Mouse (Mus musculus): ENCODE measurements around the gene Car4.

Car4 gene

DNA sequence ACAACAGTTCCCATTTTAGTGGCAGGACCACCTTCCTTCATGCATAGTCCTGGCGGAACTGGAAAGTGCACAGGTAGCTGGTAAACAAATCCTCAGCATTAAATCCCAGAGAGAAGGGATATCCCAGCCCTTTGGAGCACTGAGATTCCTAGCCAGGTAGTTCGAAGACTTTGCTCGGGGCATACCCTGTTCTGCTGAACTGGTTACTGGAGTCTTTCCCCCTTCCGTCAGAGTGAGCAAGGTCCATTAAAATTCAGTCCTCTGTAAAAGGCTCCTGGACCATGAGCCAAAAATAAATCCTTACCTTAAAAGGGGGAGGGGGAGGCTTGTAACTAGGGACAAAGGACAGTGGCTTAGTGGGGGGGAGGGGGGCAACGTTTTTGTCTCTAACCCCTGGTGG is 1.6 kb downstream of the Car4 start:
- DNase-seq (ENCODE audit: low spot score) = no peak

DNA sequence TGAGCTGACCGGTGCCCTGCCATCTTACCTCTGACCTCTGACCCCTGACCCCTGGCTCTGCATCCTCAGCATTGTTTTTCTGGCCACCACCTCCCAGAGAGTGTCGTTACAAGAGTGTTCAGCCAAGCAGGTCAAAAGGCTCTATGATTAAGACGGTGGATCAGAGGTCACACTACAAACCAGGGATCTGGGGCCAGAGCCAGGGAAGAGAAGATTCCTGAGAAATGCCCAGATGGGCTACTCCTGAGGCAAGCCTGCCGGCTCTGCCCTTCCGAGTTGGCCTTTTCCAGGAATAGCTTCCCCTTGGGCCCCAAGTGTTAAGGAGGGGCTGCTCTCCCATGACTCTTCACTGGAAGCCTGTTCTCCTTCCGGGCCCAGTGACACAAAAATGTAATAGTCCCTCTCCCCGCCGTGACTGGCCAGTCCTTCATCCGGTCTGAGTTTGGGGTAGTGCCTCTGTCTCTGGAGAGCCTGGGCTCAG is 2.2 kb downstream of the Car4 start:
- DNase-seq (ENCODE audit: low spot score) = peak; percentile 91

DNA sequence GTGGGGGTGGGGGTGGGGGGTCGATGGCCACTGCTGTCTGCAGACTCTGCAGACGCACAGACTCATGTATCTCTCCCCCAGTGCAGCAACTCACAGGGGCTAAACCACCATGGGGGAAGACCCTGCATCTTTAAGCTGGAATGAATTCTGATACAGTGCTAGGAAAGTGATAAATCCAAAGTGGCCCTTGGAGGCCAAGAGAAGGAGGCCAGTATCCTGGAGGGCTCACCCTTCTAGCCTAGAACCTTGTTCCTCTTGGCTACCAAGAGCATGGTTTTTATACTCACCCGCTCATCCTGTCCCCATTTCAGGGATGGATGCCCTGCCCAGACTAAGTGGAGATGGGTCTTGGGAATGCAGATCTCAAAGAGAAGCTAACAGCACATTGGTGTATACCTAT is 2.7 kb downstream of the Car4 start:
- no peak for DNase-seq (ENCODE audit: low spot score)

- no peak for DNase-seq (ENCODE audit: low spot score)
Measured at GRCm38 (mm10) chr11:84960780-84961179, 3.2 kb downstream of the Car4 start.

DNA sequence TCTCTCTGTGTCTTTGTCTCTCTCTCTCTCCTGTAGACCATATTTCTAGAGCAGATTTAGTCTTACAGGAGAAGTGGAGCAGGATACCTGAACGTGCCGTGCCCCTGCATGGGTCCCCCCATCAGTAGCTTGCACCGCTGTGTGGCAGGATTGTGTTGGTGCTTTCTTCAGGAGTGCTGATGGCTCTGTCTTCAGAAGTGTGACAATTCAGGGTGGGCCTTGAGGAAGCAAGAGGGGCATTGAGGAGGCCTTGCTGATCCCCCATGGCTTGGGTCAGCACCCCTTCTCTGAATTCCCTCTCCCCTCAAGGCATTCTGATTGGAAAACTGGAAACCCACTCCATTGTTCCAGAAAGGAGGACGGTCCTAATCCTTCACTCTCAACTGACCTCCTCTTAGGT is 4.0 kb downstream of the Car4 start:
- no peak for DNase-seq (ENCODE audit: low spot score)

DNA sequence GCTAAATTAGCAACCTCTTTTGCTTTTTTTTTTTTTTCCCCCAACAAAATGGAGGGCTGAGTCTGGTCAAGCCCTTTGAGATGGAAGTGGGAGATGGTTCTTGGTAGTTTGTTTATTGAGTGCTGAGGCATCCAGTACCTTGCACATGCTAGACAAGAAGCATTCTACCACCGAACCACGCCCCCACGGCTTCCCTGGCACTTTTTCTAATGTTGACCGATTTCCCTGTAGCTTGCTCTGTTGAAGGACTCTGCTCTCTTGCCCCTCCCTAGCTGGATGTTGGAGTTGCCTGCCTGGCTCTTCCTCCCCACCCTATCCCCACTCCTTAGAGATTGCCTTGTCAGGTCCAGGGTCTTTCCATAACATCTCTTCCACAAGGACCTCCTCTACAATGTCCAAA is 5.0 kb downstream of the Car4 start:
- DNase-seq (ENCODE audit: low spot score) = no peak

DNA sequence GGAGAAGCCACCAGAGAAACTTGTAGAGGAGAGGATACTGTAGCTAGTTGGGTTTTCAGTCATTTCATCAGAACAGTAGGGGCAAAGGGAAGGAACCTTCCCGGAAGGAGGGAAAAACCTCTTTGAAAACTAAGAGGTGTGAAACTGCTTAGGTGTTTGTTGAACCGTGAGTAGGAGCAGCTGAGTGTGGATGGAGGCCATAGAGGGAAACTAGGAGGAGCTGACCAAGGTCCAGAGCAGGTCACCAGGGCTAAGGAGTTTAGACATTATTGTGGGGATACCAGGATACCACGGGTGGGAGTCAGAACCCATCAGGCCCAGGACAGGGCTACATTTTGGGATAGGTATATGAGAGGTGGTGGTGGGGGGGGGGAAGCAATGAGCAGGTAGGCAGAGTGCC is 6.0 kb downstream of the Car4 start:
- no peak for DNase-seq (ENCODE audit: low spot score)

DNA sequence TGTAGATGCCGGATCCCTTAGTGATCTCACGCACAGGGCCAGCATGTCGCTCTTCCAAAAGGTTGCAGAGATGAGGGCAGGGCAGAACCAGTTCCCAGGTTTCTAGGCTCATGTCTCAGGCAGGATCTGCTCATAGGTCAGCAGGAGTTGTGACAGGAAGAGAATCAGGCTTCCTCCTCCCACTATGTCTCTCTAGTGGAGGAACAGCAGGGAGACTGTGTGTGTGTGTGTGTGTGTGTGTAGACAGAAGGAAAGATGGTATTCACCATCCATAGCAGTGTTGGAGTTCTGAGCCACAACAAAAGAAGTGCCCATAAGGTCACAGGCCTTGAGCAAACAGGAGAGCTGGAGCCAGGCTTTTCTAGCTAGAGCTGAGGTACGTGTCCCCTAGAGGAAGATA is 9.1 kb downstream of the Car4 start:
- DNase-seq (ENCODE audit: low spot score) = no peak

- no peak for DNase-seq (ENCODE audit: low spot score)
Measured at GRCm38 (mm10) chr11:84967113-84967512, 9.5 kb downstream of the Car4 start.

GRCm38 (mm10) chr11:84968309-84968708 is 10.7 kb downstream of the Car4 start:
- no peak for DNase-seq (ENCODE audit: low spot score)

DNA sequence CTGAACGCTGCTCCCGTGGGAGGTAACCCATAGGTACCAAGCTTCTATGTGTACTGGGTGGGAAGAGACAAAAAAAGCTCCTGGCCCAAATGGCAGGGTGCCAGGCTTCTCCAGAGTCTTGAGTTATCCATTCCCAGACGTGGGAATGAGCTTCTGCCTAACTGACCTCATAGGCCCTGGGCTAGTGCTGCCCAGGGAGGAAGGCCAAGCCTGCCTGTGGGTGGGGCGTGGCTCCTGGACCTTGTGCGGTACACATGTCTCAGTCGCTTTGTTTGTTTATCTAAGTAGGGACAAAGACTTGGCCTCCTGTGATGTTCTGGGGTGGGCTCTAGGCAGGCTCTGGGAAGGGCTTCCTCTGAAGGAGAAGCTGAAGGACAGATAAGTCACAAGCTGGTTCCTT is 11.2 kb downstream of the Car4 start:
- DNase-seq (ENCODE audit: low spot score) = peak; percentile 78

DNA sequence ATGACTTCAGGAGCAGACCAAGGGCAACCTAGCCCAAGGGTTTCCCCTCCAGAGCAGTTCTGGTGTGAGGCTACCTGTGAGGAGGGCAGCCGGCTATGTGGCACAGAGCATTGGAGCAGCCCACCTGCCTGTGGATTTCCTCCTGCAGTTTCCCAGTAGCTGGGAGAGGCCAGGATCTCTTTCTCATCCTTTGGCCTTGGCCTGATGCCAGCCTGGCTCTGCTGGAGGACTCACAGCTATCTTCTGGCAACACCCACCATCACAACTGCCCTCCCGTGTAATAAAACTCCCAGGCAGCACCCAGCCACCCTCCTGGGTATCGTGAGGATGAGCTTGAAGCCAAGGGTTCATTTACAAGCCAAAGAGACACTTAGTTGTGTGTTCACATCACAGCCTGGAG is 14.5 kb downstream of the Car4 start:
- no peak for DNase-seq (ENCODE audit: low spot score)

- no peak for DNase-seq (ENCODE audit: low spot score)
Measured at GRCm38 (mm10) chr11:84973661-84974060, 16.1 kb downstream of the Car4 start.

- DNase-seq (ENCODE audit: low spot score) = no peak
Measured at GRCm38 (mm10) chr11:84974582-84974981, 17.0 kb downstream of the Car4 start.

DNA sequence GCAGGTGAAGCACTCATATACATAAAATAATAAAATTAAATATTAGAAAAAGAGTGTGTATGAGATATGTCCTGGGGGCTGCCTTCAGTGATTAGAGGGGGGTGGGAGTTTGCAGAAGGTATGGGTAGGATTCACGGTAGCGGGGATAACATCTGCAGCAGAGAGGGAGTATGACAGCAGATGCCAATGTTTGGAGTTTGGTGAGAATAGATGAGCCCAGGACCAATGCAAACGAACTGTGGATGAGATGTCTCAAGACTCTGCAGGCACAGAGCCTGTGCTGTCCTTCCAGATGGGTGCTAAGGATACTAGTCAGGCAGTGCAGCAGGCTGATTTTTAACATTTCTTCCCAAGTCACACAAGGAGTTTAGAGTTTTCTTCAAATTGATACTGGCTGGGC is 19.1 kb downstream of the Car4 start:
- no peak for DNase-seq (ENCODE audit: low spot score)

- DNase-seq (ENCODE audit: low spot score) = no peak
Measured at GRCm38 (mm10) chr11:84977385-84977952, 19.9 kb downstream of the Car4 start.

DNA sequence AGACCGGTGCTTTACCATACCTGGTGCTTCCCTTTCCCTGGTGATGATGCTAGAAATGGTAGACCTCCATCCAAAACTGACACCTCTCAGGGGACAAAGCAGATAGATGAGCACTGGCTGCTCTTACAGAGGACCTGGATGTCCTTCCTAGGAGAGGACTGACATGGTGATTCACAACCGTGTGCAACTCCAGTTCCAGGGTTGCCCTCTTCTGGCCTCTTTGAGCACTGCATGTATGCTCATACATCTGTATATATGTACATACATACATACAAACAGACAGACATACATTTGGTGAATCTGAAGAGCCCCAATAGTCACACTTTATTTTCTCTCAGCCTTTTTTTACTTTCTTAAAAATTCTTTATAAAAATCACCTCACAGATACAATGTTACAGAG is 20.5 kb downstream of the Car4 start:
- DNase-seq (ENCODE audit: low spot score) = no peak

- no peak for DNase-seq (ENCODE audit: low spot score)
Measured at GRCm38 (mm10) chr11:84979351-84979750, 21.8 kb downstream of the Car4 start.

DNA sequence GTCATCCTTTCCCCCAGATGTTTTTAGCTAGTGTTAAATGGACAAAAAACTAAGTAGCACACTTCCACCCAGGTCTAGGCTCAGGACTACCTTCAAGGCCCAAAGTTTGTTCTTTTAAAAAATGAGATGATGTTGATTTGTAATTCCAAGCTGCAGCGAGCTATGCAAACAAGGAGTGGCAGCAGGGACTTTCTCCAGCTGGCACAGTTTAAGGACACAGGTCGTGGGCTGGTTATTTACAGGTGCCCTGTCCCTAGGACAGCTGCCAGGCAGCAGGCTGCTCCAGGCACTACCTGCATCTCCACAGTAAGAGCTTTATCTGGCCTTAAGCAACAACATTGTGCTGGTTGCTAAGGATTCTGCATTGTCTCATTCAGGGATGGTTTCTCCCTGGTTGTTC is 23.1 kb downstream of the Car4 start:
- DNase-seq (ENCODE audit: low spot score) = no peak

GRCm38 (mm10) chr11:84985421-84985820 is 27.8 kb downstream of the Car4 start:
- no peak for DNase-seq (ENCODE audit: low spot score)

- no peak for DNase-seq (ENCODE audit: low spot score)
Measured at GRCm38 (mm10) chr11:84988341-84988919, 30.8 kb downstream of the Car4 start.

- DNase-seq (ENCODE audit: low spot score) = no peak
Measured at GRCm38 (mm10) chr11:84992996-84993395, 35.4 kb downstream of the Car4 start.

- no peak for DNase-seq (ENCODE audit: low spot score)
Measured at GRCm38 (mm10) chr11:84995241-84995640, 37.7 kb downstream of the Car4 start.

- DNase-seq (ENCODE audit: low spot score) = no peak
Measured at GRCm38 (mm10) chr11:85003566-85003965, 46.0 kb downstream of the Car4 start.
